Mouse (Mus musculus) layer of hippocampus, adult 18-20 months (tissue): ENCODE data around the gene Ell2. TPM values are rescaled to one million over a fixed set of nuclear protein-coding genes. Genes with fewer than 3 reads are reported as not detected.

Source experiments
- DNase-seq, 2 experiments: peaks; one replicate each; pipeline ENCODE4 v3.0.0; 2022; ENCODE audit warnings: low spot score in 2 of 2
- total RNA-seq, 2 experiments: library from RNA; stranded (reverse); gene quantifications; 2 replicates each; pipeline ENCODE4 v1.2.3; 2021

The Ell2 gene
- total RNA-seq, 2 experiments from 2014 or later, result 31.5 to 34.6 TPM

DNA sequence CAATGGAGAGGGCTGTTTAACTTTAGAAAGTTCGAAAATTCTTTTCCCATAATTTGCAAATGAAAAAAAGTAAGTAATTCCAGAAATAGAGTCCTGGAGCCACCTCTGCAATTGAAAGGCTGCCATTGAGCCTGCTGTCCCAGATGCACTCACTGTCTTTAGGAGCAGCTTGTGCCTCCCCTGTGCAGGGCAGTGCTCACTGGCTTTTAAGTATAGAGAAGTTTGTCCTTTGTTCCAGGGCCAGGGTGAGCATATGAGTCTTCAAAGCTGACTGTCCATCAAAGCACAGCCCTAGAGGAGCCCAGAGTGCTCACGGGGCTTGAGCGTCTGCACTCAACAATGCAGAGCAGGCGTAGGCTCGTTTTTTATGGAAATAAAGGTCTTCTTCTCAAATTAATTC is 59.7 kb downstream of the Ell2 start:
- peak in 1 of 2 experiments; percentile 23 for DNase-seq

- DNase-seq, result no peak
Observed at GRCm38 (mm10) chr13:75766967-75767366, 60.4 kb downstream of the Ell2 start.

DNA sequence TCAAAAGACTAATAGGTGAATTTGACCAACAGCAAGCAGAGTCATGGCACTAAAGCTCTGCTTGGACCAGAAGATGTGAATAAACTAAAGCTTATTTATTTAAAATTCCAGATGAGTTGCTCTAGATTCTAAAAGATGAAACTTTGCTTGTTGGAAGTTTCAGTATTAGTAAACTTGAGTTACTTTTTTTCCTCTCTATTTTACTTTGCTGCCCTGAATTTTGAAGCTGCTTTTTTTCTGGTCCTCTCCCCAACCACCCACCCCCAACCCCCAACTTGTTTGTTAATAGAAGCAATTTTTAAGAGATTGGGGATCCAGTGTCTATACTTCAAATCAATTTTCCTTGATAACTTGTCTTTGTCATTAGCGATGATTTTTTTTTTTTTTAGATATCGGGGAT is 64.2 kb downstream of the Ell2 start:
- no peak for DNase-seq

DNA sequence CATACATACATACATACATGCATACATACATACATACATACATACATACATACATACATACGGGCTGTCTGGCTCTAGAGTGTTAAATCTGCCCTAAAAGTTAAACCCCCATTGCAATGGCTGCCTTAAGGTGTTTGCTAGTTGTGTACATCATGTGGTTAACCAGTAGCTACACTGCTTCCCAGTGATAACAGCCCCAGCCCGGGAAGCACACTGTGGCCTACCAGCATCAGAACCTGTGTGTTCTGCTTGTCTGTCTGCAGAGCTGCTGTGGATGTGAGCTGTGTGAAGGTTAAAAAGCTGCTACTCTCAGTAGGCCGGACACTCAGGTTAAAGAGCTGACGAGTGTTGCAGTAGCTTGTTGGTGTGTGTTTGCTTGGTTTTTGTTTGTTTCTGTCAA is 64.8 kb downstream of the Ell2 start:
- no peak for DNase-seq

DNA sequence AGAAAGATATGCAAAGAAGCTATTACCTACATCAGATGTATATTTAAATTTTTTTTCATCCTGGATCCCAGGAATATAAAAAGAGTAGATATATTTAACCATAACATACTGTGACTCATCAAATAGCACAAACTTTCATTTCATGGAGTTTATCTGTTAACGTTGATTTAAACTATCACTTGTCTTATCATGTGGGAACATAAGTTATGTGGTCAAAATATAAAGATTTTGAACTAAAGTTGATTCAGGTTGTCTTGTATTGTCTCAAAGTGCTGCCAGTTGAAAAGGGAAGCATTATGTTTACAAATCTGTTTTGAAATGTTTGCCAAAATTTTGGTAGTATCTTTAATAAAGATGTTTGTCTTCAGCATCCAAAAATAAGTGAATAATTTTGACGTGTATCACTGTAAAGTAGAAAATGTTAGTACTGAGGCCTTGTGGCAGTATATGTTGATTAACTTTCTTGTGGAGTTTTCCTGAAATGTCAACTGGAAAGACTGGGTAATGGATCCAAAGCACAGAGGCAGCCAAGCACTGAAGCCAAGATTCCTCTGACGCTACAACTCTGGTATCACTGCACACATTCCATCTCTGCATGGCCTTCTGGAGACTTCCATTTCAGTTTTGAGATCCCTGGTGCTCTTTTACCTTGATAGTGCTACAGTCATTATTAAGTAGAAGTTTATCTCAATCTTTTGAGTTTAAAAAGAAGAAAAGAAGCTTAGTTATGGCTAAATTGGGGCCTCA is 65.6 kb downstream of the Ell2 start:
- DNase-seq, result no peak

DNA sequence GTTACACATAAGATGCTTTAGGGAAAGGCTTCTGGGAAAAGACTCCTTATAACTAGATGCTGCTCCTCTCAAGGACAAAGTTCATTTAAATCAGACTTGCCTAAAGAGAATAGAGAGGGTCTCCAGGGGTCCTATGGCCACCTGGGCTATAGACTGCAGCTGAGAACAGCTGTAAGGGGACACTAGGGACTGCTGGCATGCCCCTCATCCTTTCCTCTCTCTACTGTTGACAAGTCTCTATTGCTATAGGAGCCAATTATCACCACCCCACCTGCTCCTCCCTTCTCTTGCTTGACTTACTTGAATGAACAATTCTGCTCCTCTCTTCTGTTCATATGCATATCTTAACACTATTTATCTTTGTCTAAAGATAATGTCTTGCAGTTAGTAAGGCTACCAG is 69.4 kb downstream of the Ell2 start:
- DNase-seq, result no peak

DNA sequence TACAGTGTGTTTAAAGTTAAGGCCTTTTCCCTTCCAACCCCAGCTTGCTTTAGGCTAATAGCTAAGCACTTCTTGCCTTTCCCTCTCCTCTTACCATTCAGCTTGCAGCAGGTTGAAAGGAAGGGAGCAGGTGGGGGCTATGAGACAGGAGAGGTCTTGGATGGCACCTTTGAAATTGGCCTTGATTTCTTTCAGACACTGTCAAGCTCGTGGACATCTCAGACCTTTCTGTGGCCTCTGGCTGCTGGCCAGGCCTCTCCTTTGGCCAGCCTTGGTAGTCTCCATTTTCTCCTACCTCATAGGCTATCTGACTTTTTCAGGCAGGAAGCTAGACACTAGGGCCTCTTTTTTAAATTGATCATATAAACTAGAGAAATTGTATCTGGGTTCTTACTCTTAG is 70.1 kb downstream of the Ell2 start:
- no peak for DNase-seq

GRCm38 (mm10) chr13:75778156-75778555 is 71.6 kb downstream of the Ell2 start:
- no peak for DNase-seq

- DNase-seq, result no peak
Observed at GRCm38 (mm10) chr13:75779169-75779568, 72.6 kb downstream of the Ell2 start.

GRCm38 (mm10) chr13:75780096-75780495 is 73.5 kb downstream of the Ell2 start:
- no peak for DNase-seq

- no peak for DNase-seq
Observed at GRCm38 (mm10) chr13:75785726-75786125, 79.2 kb downstream of the Ell2 start.

DNA sequence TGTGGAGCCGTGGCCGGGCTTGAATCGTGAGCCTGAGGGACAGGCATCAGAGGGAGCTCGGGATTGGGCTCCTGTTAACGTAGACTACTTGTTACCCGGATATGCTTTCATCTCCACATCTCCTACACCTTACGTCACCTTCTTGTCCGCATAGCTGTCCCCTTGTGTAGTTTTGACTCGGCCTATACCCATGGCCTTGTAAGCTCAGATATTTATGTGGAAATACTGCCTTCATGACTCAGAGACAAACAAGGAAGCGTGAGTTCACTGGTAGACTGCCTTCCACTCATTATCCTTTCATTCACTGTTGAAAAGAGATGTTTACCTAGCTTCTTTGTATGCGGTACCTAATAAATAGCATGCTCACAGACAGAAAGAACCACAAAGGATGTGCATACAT is 79.7 kb downstream of the Ell2 start:
- DNase-seq, result no peak

DNA sequence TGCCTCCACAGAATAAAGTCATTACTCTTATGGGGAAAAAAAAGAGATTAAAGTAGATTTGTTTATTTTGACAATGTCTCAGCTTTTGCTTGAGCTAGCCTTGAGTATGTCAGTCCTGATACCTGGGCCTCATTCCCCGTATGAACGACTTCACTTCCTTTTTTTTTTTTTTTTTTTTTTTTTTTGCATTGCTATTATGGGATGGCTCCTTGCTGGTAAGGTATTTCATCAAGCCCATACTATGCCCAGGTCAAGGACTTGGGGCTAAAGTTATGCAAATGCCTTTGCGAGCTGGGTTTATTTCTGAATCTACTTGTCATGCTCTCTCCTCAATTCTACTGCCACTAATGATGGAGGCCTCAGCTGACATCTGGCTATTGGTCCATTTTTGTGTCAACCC is 80.8 kb downstream of the Ell2 start:
- DNase-seq, result no peak

- DNase-seq, result no peak
Observed at GRCm38 (mm10) chr13:75788178-75788577, 81.6 kb downstream of the Ell2 start.

- no peak for DNase-seq
Observed at GRCm38 (mm10) chr13:75789061-75789834, 82.7 kb downstream of the Ell2 start.

GRCm38 (mm10) chr13:75790550-75791205 is 84.1 kb downstream of the Ell2 start:
- no peak for DNase-seq

DNA sequence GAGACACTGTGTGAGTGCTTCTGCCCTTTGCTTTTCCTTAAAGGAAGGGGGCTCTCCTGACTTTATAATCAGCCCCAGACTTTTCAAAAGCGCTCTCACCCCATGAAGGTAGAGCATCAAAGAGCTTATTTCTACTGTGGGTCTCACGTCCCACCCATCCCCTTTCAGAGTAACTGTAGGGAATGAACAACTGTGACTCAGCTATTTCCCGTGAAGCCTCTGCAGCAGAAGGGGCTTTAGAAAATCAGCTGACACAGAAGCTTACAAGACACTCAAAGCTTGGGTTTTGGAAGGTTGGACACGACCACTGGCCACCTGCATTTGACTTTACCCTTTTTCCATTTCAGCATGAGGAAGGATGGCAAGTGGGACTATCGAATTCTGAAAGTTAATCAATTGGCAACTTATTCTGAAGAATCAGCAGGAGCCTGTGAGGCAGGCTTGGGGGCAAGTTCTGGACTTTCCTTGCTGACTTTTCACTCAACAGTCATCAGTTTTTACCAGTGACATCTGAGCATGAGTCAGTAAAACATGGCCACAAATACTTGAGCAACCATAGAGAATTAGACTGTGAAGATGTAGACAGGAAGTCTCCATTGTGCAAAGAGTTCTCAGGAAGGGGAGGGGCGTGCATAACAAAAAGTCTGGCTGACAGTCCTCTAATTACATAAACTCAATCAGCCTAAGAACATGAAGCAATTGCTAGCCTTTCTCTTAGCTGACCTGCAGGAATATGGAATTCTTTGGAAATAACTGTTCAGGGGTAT is 87.5 kb downstream of the Ell2 start:
- no peak for DNase-seq

GRCm38 (mm10) chr13:75797369-75798141 is 91.0 kb downstream of the Ell2 start:
- DNase-seq, result peak; percentile 89 to 97

DNA sequence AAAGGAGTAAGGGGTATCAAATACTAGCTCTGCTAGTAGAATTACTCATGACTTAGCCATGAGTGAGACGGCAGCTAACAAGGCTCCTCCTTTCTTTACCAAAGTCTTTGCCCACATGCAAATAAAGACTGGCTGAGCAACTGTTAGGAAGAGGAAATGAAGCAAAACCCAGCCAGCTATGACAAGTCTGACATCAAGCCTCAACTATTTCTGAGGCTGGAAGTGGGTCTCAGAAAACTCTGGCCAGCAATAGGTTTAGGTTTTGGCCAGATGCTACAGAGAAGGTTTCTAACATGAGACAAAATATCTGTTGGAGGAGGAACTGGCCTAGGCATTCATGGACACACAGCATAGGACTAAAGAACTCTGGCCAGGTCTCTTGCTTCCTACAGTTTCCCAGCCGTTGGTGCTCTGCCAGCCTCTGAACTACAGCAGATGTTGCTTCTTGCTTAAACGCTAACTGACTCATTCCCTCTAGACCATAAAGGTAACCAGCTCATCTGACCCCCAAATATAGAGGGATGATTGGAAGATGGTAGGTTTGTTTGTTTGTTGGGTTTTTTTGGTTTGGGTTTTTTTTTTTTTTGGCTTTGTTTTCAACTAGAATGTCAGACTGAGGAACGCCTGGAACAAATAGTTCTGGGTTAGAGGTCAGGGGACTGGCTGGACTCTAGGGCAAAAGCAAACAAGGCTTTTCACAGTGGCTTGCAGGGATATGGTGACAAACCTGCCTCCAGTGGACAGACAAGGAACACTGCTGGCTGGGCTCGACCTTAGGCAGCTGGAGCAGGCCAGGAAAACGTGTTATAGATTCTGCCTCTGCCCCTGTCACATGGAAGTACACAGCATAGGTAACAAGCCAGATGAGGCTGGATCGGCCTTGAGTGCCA is 92.1 kb downstream of the Ell2 start:
- DNase-seq, result no peak

GRCm38 (mm10) chr13:75799421-75799820 is 92.9 kb downstream of the Ell2 start:
- no peak for DNase-seq
